Mouse (Mus musculus): ENCODE measurements around the gene Ccdc63. TPM values are rescaled to one million over a fixed set of nuclear protein-coding genes. Genes with fewer than 3 reads are reported as not detected.

Gene Ccdc63
- total RNA-seq, 2 experiments from 2014 or later: not detected

- intact Hi-C loops (cut with DNase I): loop anchor here (1.0 to 5.0 kb wide), 3 partner anchors 115 to 187 kb away; no protein-coding TSS in a partner anchor
- DNase-seq: peak; percentile 61 to 65
Measured at GRCm38 (mm10) chr5:122059060-122060017, 81.3 kb downstream of the Ccdc63 start.

Other genes with a start within 250 kb of the Ccdc63 start
- 10 to 100 TPM; 21.6 to 26.8 TPM for gene Cux2, start 90.7 kb downstream of the Ccdc63 start, total RNA-seq (2021)
- gene Myl2, start 39.9 kb downstream of the Ccdc63 start, total RNA-seq (2021): over 10,000 TPM; 18,107 to 20,333 TPM
- gene Ppp1cc, start 17.5 kb upstream of the Ccdc63 start, total RNA-seq (2021): 100 to 1,000 TPM; 118 to 125 TPM
- 1 to 10 TPM; 1.4 to 1.7 TPM for gene Hvcn1, start 66.0 kb upstream of the Ccdc63 start, total RNA-seq (2021)
- 1 to 10 TPM; 4.3 to 4.6 TPM for gene Tctn1, start 123.6 kb upstream of the Ccdc63 start, total RNA-seq (2021)
- gene Pptc7, start 143.5 kb upstream of the Ccdc63 start, total RNA-seq (2021): 10 to 100 TPM; 89.5 to 98.4 TPM
- gene Rad9b, start 213.4 kb upstream of the Ccdc63 start, total RNA-seq (2021): under 1 TPM; 0.57 to 0.94 TPM
- gene Vps29, start 213.5 kb upstream of the Ccdc63 start, total RNA-seq (2021): 10 to 100 TPM; 94.4 to 97.5 TPM
- gene Gpn3, start 231.1 kb upstream of the Ccdc63 start, total RNA-seq (2021): 10 to 100 TPM; 26.6 to 30.6 TPM
- gene Fam216a, start 231.5 kb upstream of the Ccdc63 start, total RNA-seq (2021): 10 to 100 TPM; 11.7 to 14.7 TPM

Data from heart, postnatal 36 days (tissue).